Comparison of ENCODE assay signal across 16 mouse cellular contexts in genomic region chr2:156622192-156622591, GRCm38 (mm10).
"Had no signal": no experiment of that assay in that cellular context is flagged by ENCODE, and none has a peak within 500 bp of the region (broad histone marks: within the 10 kb centered on the region; RNA-seq: fewer than 3 reads in every experiment).

No protein-coding gene starts in this region.

- H3K4me3 ChIP-seq: embryonic facial prominence, embryonic 10.5 days; embryonic facial prominence, embryonic 12.5 days; embryonic facial prominence, embryonic 13.5 days; embryonic facial prominence, embryonic 15.5 days; erythroblast, embryonic 14.5 days; forebrain, embryonic 10.5 days; forebrain, embryonic 12.5 days; forebrain, embryonic 13.5 days; forebrain, embryonic 15.5 days; gastrocnemius, adult 2 months; heart, adult 2 months had no signal

- H3K36me3 ChIP-seq: embryonic facial prominence, embryonic 10.5 days; embryonic facial prominence, embryonic 12.5 days; embryonic facial prominence, embryonic 13.5 days; embryonic facial prominence, embryonic 15.5 days; forebrain, embryonic 10.5 days; forebrain, embryonic 12.5 days; forebrain, embryonic 15.5 days had no signal

- H3K4me1 ChIP-seq: embryonic facial prominence, embryonic 10.5 days; embryonic facial prominence, embryonic 12.5 days; embryonic facial prominence, embryonic 15.5 days had no signal

- H3K27me3 ChIP-seq: forebrain, embryonic 15.5 days had no signal

- H3K4me2 ChIP-seq: embryonic facial prominence, embryonic 12.5 days; embryonic facial prominence, embryonic 13.5 days; embryonic facial prominence, embryonic 15.5 days; forebrain, embryonic 12.5 days; forebrain, embryonic 13.5 days; forebrain, embryonic 15.5 days had no signal

- H3K27ac ChIP-seq: embryonic facial prominence, embryonic 10.5 days; embryonic facial prominence, embryonic 12.5 days; embryonic facial prominence, embryonic 13.5 days; embryonic facial prominence, embryonic 15.5 days; forebrain, embryonic 10.5 days; forebrain, embryonic 12.5 days; forebrain, embryonic 13.5 days; forebrain, embryonic 15.5 days; gastrocnemius, adult 2 months; heart, adult 2 months had no signal

- DNase-seq: embryo, embryonic 11 days; forebrain, postnatal 0 days; gastrocnemius, postnatal 25 days had no signal

- H3K9ac ChIP-seq: embryonic facial prominence, embryonic 12.5 days; embryonic facial prominence, embryonic 13.5 days; embryonic facial prominence, embryonic 15.5 days; forebrain, embryonic 12.5 days; forebrain, embryonic 13.5 days; forebrain, embryonic 15.5 days; forebrain, postnatal 0 days had no signal

- ATAC-seq: forebrain, embryonic 13.5 days; forebrain, embryonic 14.5 days; forebrain, embryonic 15.5 days; forebrain, embryonic 16.5 days had no signal

- H3K9me3 ChIP-seq: embryonic facial prominence, embryonic 10.5 days; embryonic facial prominence, embryonic 12.5 days; embryonic facial prominence, embryonic 13.5 days; embryonic facial prominence, embryonic 15.5 days; forebrain, embryonic 10.5 days; forebrain, embryonic 12.5 days; forebrain, embryonic 13.5 days; forebrain, embryonic 15.5 days had no signal
